Comparison of ENCODE assay signal across 18 mouse cellular contexts in the genomic region with DNA sequence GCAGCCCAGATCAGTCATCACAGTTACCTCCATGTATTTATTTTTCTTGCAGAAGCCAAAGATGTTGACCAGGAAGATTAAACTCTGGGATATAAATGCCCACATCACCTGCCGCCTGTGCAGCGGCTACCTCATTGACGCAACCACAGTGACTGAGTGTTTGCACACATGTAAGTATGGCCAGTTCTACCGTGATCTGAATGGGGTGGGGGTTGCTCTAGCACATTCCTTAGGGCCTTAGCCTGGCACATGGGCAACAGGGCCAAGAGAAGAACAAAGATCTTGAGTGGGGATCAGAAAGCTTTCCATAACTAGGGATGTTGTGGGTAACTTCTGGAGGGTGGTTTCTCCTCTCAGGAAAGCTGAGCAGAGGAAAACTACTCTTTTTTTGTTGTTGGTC. TPM values are rescaled to one million over a fixed set of nuclear protein-coding genes. Genes with fewer than 3 reads are reported as not detected.
"Had no signal": no experiment of that assay in that cellular context is flagged by ENCODE, and none has a peak within 500 bp of the region (broad histone marks: within the 10 kb centered on the region; RNA-seq: fewer than 3 reads in every experiment).

No protein-coding gene starts in this region.

- H3K27me3 ChIP-seq: liver, embryonic 13.5 days; liver, embryonic 15.5 days; lung, embryonic 15.5 days; megakaryocyte, embryonic 14.5 days; midbrain, embryonic 12.5 days; neural tube, embryonic 12.5 days; stomach, embryonic 15.5 days had no signal

- H3K4me2 ChIP-seq: liver, embryonic 11.5 days; liver, embryonic 13.5 days; liver, embryonic 15.5 days; lung, embryonic 15.5 days; midbrain, embryonic 12.5 days; neural tube, embryonic 12.5 days; stomach, embryonic 15.5 days had no signal

- DNase-seq: liver; liver, embryonic 13.5 days; liver, postnatal 0 days; midbrain, embryonic 14.5 days; right cerebral cortex, postnatal 14 days; thymus, adult 2 months; thymus, postnatal 25 days; thymus, postnatal 4 days had no signal

- H3K9me3 ChIP-seq: liver, embryonic 13.5 days; liver, embryonic 15.5 days; lung, embryonic 15.5 days; megakaryocyte, embryonic 14.5 days; midbrain, embryonic 12.5 days; neural tube, embryonic 12.5 days; stomach, embryonic 15.5 days had no signal

- H3K9ac ChIP-seq: liver, embryonic 13.5 days; liver, embryonic 15.5 days; liver, postnatal 0 days; lung, embryonic 15.5 days; midbrain, embryonic 12.5 days; neural tube, embryonic 12.5 days; stomach, embryonic 15.5 days had no signal

- H3K27ac ChIP-seq: liver, embryonic 13.5 days; liver, embryonic 15.5 days; lung, embryonic 15.5 days; macrophage; midbrain, embryonic 12.5 days; neural tube, embryonic 12.5 days; stomach, embryonic 15.5 days; stomach, postnatal 0 days had no signal

- H3K4me1 ChIP-seq: lung, embryonic 15.5 days; midbrain, embryonic 12.5 days; neural tube, embryonic 12.5 days; stomach, embryonic 15.5 days had no signal

- ATAC-seq: liver, postnatal 0 days had no signal

- H3K4me3 ChIP-seq: liver, embryonic 13.5 days; liver, embryonic 15.5 days; lung, embryonic 15.5 days; megakaryocyte, embryonic 14.5 days; midbrain, embryonic 12.5 days; neural tube, embryonic 12.5 days; stomach, embryonic 15.5 days had no signal

RNA-seq across cellular contexts. Expression of gene Mfsd7a, which starts 25.0 kb away (rescaled TPM):
- polyA plus RNA-seq: liver, embryonic 11.5 days; midbrain, embryonic 14.5 days; neural tube, embryonic 14.5 days had no signal
